Mouse (Mus musculus) CD8-positive naive resting alpha-beta T cell, adult 2 months (primary cell): ENCODE data around the gene Sdhd.

Source experiments
- DNase-seq, 2 experiments: peaks; one replicate each; pipeline ENCODE4 v3.0.0; 2022; ENCODE audit warnings: low read depth in 2 of 2, low spot score in 2 of 2

Gene Sdhd

DNA sequence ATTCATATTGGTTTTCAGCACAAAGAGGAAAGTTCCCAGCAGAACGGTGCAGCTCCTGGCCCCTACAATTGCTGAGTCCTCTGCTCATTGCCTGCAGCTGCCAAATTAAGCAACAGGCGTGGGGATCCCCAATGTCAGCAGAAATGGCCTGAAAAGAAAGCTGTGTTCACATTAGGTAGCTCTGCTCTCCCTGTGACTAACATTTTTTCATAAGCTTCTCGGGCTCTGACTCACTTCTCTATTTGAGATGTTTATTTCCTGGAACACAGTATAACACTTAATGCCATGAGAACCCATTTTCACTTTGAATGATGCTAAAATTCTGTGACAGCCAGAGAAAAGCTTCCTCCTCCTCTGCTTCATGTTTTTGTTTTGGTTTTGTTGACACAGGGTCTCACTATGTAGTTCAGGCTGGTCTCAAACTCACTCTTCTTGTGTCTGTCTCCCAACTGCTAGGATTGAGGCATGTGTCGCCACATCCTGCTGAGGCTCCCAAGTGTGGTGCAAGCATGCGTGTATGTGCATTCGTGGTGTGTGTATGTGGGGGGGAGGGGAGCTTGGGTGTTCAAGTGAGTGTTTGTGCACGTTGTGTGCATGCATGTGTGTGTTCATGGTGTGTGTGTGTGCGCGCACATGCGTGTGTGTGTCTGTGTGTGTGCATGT is 12.6 kb downstream of the Sdhd start:
- DNase-seq = no peak

DNA sequence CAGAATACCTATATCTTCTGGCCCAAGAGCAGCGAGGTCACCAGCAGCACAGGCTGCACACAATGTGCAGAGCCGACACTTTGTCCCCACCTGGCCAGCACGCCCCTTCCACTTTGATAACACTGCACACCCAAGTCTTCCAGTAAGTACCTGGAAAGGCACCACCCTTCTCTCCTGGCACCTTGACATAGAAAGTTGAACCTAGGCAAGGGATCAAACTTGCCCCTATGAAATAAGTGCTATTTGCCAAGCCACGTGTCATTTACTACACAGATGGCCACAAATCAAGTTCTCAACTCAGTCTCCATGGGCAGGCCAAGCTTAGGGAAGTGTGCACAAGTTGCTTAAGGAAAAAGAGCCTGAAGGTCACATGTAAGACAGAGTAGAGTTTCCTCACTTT is 16.7 kb downstream of the Sdhd start:
- no peak for DNase-seq

DNA sequence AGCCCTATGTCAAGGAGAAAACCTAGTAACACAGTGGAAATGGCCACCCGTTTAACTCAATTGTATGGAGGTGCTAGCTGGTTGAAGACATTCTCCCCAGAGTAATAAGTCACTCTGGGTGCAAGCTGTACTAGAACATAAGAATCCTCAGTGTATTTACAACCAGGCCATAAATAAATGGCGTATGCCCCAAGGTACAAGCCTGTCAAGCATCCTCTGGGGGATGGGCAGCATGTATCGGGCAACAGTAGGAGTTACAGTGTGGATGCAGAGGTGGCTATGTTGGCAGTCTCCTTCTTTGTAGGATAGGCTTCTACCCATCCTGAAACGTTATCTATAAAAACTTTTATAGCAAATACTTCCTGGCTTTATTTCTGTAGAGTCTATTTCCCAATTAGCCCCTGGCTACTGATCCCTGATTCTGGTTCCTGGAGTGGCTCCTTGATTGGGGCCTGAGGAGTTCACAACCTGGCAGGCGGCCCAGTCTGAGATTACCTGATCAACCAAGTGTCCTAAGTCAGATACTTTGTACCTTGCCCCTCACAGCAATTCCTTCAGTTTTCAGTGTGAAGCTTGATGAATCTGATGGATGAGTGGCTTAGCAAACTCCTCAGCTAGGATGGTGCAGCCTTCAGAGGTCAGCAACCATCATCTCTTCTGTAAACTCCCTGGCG is 18.3 kb downstream of the Sdhd start:
- no peak for DNase-seq

DNA sequence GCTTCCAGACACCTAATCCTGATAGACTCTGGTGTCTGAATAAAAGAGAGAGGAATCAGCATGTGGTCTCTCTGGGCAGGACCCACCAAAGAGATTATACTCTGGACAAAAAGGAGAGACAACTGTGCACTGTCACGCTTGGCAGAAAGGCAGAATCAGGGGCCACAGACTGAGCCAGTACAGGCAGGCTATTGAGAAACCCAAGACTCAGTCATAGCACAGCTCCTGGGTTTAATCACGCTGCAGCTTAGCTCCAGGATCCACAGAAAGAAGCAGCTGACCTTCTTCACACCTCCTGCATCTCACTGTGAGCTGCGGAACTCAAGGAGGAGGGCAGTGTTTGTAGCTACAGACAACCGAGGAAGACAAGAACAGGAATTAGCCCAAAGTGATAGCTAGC is 23.2 kb downstream of the Sdhd start:
- DNase-seq = no peak

DNA sequence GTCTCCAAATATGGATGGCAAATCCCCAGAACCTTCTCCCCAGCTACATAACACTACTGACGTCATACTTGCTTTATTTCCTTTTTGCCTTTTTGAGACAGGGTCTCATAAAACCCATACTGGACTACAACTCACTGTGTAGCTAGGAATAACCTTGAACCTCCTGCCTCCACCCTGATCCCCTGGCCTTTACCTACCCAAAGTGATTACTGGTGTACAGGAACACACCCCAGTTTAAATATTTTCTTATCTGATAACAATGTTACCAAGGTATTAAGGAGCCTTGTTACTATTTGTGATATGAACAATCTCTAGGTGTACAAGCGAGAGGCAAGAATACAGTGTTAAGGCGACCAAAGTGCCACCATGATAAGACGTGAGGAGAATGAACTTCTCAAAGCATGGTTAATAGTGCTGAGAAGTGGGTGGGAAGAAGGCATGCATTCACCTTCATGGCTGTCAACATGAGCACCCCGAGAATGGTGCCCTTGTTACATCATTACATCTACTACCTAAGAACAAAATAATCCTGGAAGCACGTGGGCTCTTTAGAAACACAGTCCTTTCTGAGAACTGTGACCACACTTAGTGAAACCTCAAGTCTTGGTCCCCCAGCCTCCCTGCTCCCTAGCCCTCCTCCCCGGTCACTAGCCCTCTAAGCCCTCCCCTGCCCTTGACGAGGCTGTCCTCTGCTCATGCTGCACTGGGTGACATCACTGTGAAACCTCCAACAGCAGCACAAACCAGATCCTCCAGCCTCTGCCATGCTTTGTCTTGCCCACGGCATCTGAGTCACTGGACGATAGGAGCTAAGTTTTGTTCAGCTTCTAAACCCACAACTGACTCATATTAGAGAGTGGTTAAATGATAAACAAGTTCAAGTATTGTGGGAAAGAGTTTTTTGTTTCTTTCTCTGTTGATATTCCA is 33.8 kb downstream of the Sdhd start:
- no peak for DNase-seq

DNA sequence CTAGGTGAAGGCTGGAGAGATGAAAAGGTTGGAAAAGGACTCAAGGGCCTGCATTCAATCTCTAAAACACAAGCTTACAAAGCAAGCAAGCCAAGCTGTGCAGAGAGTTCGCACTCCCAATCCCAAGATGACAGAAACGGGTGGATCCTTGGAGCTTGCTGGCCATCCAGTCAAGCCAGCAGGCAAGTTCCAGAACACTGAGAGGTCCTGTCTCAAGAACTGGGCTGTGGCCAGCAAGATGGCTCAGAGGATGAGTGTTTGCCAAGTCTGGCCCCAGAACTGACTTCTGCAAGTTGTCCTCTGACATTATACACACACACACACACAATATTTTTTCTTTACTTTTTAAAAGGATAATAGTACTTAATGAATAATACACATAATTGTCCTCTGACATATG is 35.7 kb downstream of the Sdhd start:
- no peak for DNase-seq

DNA sequence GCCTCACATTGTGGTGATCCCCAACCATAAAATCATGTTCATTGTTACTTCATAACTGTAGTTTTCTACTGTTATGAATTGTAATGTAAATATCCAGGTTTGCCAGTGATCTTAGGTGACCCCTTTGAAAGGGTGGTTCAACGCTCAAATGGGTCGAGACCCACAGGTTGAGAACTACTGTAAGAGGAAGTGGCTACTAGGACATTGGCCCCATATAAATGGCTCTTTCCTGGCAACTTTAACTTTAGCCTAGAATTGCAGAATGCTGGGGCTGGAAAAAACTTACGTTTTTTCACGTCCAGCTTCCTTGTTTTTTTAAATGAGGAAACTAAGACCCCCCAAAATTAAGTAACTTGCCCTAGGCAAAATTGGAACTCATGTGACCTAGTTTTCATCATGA is 36.2 kb downstream of the Sdhd start:
- no peak for DNase-seq

DNA sequence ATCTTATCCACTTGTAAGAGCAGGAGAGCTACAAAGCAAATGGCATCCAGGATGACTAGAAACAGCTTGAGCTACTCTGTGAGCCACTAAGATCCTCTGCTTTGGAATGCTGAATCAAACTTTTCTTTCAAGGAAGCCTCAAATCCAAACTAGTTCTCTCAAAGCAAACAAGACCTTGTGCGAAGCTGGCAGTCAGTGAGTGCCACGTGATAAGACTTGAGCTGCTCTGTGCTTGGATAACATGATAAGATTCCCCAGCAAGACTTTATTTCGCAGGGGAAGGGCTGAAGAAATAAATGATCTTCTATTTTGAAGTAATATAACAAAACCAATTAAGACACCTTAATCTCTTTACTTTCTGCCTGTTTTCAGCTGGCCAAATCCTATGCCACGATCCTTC is 37.7 kb downstream of the Sdhd start:
- DNase-seq = no peak

DNA sequence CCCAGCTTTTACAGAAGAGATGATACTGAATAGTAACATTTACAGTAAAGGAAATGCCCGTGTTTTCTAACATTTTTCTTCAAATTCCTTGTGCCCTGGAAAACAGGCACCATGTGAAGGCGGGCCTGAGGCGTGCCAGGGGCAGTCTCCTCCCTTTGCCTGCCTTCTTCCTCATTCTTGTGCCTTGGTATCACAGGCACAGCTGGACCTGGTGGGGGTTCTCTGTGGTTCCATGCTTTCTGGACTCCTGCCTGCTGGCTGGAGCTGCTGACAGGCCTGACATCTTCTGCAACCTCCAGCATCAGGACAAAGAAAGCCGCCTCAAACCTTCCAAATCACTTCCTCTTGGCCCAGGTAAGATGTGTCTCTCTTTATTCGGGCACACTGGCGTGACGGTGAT is 38.4 kb downstream of the Sdhd start:
- DNase-seq = no peak

DNA sequence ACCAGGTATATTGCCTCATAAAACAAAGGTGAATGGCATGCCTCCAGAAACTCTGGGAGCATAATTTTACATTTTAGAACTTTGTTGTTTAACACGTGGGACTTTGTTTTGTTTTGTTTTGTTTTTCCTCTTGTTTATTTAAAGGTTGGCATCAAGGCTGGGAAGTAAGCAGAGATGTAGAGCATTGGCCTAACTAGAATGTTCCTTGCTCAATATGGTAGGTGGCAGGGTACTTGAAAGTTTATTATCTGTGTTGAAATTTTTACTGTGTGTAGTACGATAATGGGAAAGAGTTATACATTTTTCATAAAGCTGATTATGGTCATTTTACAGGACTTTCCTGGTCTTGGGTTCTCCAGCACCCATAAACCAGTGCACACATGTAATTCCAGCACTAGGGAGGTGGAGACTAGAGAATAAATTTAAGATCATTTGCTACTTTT is 41.7 kb downstream of the Sdhd start:
- DNase-seq = no peak

DNA sequence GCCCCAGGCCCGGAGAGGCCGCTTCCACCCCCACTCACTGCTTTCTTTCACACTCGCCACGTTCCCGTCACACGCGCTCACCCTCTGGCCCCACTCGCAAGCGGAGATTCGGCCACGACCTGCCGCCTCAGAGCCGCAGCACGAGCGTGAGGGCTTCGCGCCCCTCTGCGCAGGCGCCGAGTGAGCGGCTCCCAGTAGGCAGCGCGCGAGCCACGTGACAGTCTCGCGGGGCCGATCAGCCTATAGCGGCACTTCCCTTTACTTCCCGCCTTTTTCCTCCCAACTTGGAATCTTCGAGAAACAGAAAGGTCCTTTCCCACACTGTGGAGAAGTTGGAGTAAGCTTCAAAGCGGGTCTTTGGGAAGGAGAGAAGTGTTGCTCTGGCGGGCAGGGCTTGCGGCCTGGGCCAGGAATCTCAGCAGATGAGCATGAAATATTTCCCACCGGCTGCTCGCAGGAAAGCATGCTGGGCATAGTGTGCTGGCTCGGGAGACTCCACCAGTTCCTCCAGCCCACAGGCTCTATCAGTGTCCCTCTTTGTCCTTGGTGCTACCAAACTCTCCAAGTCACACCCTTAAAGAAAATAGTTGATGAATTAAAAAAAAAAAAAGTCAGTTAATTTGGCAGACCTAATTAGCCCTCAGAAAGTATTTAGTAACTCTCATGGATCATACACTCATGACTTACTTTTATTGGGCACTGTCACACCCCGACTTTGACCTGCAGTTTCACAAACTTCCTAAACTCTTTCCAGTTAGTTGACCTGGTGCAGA is 42.3 kb downstream of the Sdhd start, which contains the start of gene Tex12:
TSS of gene Tex12 (minus strand) at position 181 of the 773 bp plus-strand sequence.
- no peak for DNase-seq

DNA sequence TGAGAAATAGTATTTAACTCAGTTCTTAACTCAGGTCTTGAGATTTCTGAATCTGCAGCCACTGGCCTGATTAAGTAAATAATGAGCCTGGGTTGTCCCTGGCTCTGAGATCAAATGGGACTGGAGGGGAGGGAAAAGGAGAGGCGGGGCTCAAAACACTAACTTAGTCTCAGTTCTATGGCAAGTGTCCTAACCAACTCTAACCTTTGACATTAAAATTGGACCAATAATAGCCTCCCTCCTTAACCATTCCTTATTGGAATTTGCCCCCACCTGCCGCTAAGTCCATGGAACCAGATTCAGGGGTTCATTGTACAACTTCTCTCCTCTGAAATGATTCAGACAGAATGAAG is 48.5 kb downstream of the Sdhd start, which contains the start of gene Bco2:
TSS of gene Bco2 (minus strand) at position 88 of the 353 bp plus-strand sequence.
- no peak for DNase-seq

DNA sequence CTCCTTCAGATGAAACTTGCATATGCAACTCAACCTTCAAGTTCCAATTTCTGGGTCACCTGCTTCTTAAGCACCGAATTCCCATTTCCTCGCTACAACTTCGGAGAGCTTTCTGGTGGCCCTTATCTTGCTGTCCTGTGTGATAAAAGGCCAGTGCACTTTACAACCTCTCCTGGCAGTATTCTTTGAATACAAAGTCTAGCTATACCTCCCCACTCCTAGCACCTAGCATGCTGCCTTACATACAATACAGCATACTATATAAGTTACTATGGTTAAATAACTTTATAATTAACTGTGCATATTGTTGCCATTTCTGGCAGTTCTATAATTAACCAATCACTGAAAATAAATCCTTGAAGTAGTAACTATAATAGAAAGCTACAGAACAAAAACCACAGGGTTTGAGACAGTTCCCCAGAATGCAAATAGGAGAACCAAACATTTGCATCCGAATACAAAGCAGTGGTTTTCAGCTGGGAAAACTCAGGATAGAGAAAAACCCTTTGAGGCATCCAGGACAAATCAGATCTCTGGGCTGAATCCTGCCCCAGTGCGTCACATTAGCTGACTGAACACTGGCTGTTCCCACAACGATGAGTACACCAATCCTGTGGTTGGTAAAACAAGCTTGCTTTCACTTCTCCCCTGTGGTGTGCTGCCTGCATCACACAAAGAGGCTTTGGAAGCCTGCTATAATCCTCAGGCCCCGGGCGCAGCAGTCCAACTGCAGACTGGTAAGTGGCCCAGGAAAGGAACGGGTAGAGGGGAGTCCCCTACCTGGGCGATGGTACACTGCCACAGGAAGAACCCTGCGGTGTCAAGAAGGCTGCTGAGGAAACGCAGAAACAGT is 49.1 kb downstream of the Sdhd start, which contains the start of gene Il18:
TSS of gene Il18 (plus strand) at position 587 of the 853 bp plus-strand sequence.
- DNase-seq = peak; percentile 14 to 19

DNA sequence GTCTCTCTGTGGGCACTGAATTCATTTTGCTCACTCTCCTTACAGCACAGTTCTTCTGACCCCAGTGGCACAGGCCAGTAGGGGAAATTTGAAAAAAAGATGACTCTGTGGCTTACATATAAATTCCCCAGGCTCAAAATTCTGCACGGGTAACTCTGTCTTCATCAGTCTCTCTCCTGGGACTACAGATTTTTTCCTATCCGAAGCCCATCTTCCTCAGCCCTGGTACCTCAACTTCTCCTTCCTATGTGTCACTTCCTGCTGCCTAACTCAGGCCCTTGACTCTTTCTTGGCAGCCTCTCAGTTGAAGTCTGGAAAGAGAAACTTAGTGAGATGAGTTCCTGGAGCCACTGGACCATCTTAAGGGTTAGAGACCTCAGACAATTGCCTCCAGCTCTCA is 50.1 kb downstream of the Sdhd start:
- no peak for DNase-seq

DNA sequence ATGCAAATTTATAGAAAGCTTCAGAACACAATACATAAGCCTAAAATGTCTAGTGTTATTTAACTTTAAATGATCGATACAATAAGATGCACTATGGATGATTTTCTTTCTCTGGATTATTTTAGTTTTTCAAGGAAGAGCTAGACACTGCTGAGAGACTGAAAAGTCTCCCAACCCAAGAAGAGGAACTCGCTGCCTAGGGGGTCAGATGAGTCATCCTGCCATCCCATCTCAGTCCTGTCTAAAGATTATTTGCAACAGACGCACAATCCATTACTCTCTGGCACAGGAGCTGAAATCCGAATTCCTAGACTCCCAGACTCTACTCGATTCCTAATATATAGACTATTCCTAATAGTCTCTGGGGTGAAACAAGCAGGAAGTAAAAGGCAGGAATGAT is 51.4 kb downstream of the Sdhd start:
- DNase-seq = no peak

DNA sequence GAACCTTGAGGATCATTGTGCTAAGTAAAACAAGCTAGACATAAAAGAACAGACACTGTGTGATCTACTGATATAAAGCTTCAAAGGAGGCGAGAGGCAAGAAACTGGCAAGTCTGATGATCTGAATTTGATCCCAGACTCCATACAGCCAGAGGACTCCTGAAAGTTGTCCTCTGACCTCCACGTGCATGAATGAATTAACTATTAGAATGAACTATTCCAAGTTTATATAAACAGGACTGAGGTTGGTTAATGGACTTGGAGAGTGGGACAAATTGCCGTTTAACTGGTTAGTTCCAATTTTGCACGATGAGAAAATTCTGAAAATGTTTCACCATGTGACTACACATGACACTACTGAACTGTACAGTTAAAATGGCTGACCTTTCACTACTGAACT is 54.7 kb downstream of the Sdhd start:
- no peak for DNase-seq

DNA sequence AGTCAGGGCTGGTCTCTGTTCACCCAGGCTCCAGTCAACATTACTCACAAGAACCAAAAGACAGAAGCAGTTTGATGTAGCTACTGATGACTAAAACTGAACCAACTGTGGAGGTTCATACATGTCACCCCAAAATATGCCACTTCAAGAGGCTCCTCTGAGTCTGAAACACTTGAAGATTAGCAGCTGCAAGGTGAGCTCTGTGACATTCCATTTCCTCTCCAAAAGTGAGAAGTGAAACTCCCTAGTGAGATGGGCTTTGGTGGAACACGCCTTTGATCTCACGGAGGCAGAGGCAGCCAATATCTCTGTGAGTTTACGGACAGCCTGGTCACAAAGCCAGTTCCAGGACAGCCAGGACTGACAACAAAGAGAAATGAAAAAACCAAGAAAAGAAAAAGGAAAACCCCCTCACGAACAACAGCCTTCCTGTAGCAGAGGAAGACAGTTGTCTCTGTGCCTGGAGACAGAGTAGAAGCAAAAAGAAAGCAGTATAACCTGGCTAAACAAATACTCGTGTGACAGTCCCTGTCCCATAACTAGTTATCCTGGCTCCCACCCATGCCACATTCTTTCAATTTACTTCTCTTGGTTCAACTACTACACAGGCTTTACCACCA is 55.6 kb downstream of the Sdhd start:
- no peak for DNase-seq
